Mouse (Mus musculus): ENCODE results near the gene Supt20.

- no peak for TF ChIP-seq CTCF (IDR thresholded peaks at IDR 0.05; ENCODE audit: insufficient read depth, low read depth, low read length)
- peak; percentile 49; the same call in 1 of the 2 replicates for TF ChIP-seq POLR2A (IDR thresholded peaks at IDR 0.05; ENCODE audit: insufficient read depth, low read depth, low read length)
These were observed at the start of gene Supt20 for GRCm38 (mm10) chr3:54692202-54693055.
